Mouse (Mus musculus) bone marrow macrophage, adult 2 months (primary cell): ENCODE results near the gene Mtx3.

Experiments
- CTCF ChIP-seq: IDR thresholded peaks from 2 replicates; pipeline ENCODE4 v1.5.1; 2012; ENCODE audit warnings: low read depth, mild to moderate bottlenecking, low read length, moderate library complexity
- POLR2A ChIP-seq: IDR thresholded peaks from 2 replicates; pipeline ENCODE4 v1.6.1; 2012; ENCODE audit warnings: mild to moderate bottlenecking, low read depth, low read length, borderline replicate concordance

GRCm38 (mm10) chr13:92833162-92833561 is 11.4 kb upstream of the Mtx3 start:
- no peak for TF ChIP-seq POLR2A
- TF ChIP-seq CTCF: no peak
